In genomic region chr15:100150593-100150992, GRCm38 (mm10) we compare ENCODE assay signal across 16 mouse cellular contexts.
DNase-seq lines count a peak whose midpoint lies in the region; ATAC-seq lines count a peak whose summit lies in the region.
"Had no signal": no experiment of that assay in that cellular context is flagged by ENCODE, and none has a peak within 500 bp of the region (broad histone marks: within the 10 kb centered on the region; RNA-seq: fewer than 3 reads in every experiment).

No protein-coding gene starts in this region.

- no peak for ATAC-seq in limb, embryonic 15.5 days (ENCODE audit: insufficient number of reproducible peaks, low FRiP score, low TSS enrichment, low read depth)
- no peak for ATAC-seq in hindbrain, embryonic 13.5 days (ENCODE audit: low FRiP score)
- no peak for ATAC-seq in inflammation-experienced regulatory T-cells, adult 6 months
- ATAC-seq: activated CD4-positive, CD25-positive, alpha-beta regulatory T cell, adult 4 months had no signal

- H3K9ac ChIP-seq in limb, embryonic 15.5 days, result no peak overlapping the region
- H3K9ac ChIP-seq in hindbrain, embryonic 13.5 days, result no peak overlapping the region
- H3K9ac ChIP-seq: liver, embryonic 14.5 days had no signal

- no peaks in the 10 kb centered on the region for H3K9me3 ChIP-seq in limb, embryonic 15.5 days
- no peaks in the 10 kb centered on the region for H3K9me3 ChIP-seq in limb, embryonic 10.5 days (replicated peaks)
- no peaks in the 10 kb centered on the region for H3K9me3 ChIP-seq in hindbrain, embryonic 13.5 days
- H3K9me3 ChIP-seq: megakaryocyte, embryonic 14.5 days had no signal

- H3K36me3 ChIP-seq in limb, embryonic 15.5 days, result peaks cover 16% of the 10 kb centered on the region
- H3K36me3 ChIP-seq in limb, embryonic 10.5 days, result peaks cover 40% of the 10 kb centered on the region
- peaks cover 30% of the 10 kb centered on the region for H3K36me3 ChIP-seq in hindbrain, embryonic 13.5 days

- no peak overlapping the region for H3K4me2 ChIP-seq in limb, embryonic 15.5 days
- no peak overlapping the region for H3K4me2 ChIP-seq in hindbrain, embryonic 13.5 days
- H3K4me2 ChIP-seq: heart, embryonic 11.5 days had no signal

- H3K27ac ChIP-seq in limb, embryonic 15.5 days, result peak overlapping the region; percentile 17; the same call in 1 of the 2 replicates
- H3K27ac ChIP-seq in limb, embryonic 10.5 days, result no peak overlapping the region
- peak overlapping the region; percentile 74 for H3K27ac ChIP-seq in hindbrain, embryonic 13.5 days
- H3K27ac ChIP-seq: kidney, postnatal 0 days; liver, embryonic 14.5 days had no signal

- no peaks in the 10 kb centered on the region for H3K27me3 ChIP-seq in limb, embryonic 15.5 days
- no peaks in the 10 kb centered on the region for H3K27me3 ChIP-seq in limb, embryonic 10.5 days (ENCODE audit: low read depth, poor library complexity, severe bottlenecking)
- H3K27me3 ChIP-seq in hindbrain, embryonic 13.5 days, result no peaks in the 10 kb centered on the region
- H3K27me3 ChIP-seq: megakaryocyte, embryonic 14.5 days had no signal

- 53% methylated on average over 4 of the region's 4 CpGs for WGBS in limb, embryonic 15.5 days
- WGBS in limb, embryonic 10.5 days, result 84% methylated on average over 4 of the region's 4 CpGs
- 52% methylated on average over 4 of the region's 4 CpGs for WGBS in hindbrain, embryonic 13.5 days

- H3K4me1 ChIP-seq in limb, embryonic 15.5 days, result peaks cover 4% of the 10 kb centered on the region; the same call in 1 of the 2 replicates
- no peaks in the 10 kb centered on the region for H3K4me1 ChIP-seq in limb, embryonic 10.5 days
- peaks cover 34% of the 10 kb centered on the region for H3K4me1 ChIP-seq in hindbrain, embryonic 13.5 days (replicated peaks)

- DNase-seq in limb, embryonic 10.5 days (ENCODE audit: low spot score), result no peak
- DNase-seq in retina, postnatal 1 day, result peak; percentile 40
- no peak for DNase-seq in retina, embryonic 14.5 days (ENCODE audit: low spot score)
- DNase-seq in cerebellum, adult 9-11 months, result no peak
- DNase-seq: cerebellum, adult 8-10 months; gastrocnemius, postnatal 14 days; heart, postnatal 4 days; left cerebral cortex, postnatal 4 days had no signal

- H3K4me3 ChIP-seq in limb, embryonic 15.5 days, result no peak overlapping the region
- no peak overlapping the region for H3K4me3 ChIP-seq in limb, embryonic 10.5 days
- H3K4me3 ChIP-seq in hindbrain, embryonic 13.5 days, result no peak overlapping the region
- H3K4me3 ChIP-seq: megakaryocyte, embryonic 14.5 days had no signal
